Mouse (Mus musculus): ENCODE results near the gene Sec1. TPM values are rescaled to one million over a fixed set of nuclear protein-coding genes. Genes with fewer than 3 reads are reported as not detected.
"Not testable (repeated sequence)": the region's sequence is repeated elsewhere in the genome, so short reads cannot be mapped to it uniquely, and the experiment has no call there.

The Sec1 gene
- polyA plus RNA-seq, 1 experiment from 2014 or later, result 0.06 TPM

- ATAC-seq, result no peak
- H3K4me2 ChIP-seq (ENCODE audit: low read length), result no peak overlapping the region
- no peak overlapping the region for H3K9ac ChIP-seq (ENCODE audit: low read length)
- H3K27me3 ChIP-seq (replicated peaks; ENCODE audit: control insufficient read depth, insufficient read depth, low read length), result no peaks in the 10 kb centered on the region
- DNase-seq (ENCODE audit: low spot score), result no peak
- 67% methylated on average over 14 of the region's 14 CpGs for WGBS
- no peak overlapping the region for H3K4me3 ChIP-seq (ENCODE audit: low read depth, low read length)
- H3K27ac ChIP-seq (ENCODE audit: low read depth, low read length), result no peak overlapping the region
- H3K4me1 ChIP-seq (ENCODE audit: control insufficient read depth, insufficient read depth, low read length), result no peaks in the 10 kb centered on the region
- no peaks in the 10 kb centered on the region for H3K9me3 ChIP-seq (replicated peaks; ENCODE audit: control insufficient read depth, low read length)
- no peaks in the 10 kb centered on the region for H3K36me3 ChIP-seq (ENCODE audit: control insufficient read depth, insufficient read depth, low read length)
These were observed 14.1 kb downstream of the Sec1 start for GRCm38 (mm10) chr7:45679966-45680621.

GRCm38 (mm10) chr7:45678513-45678912, 15.7 kb downstream of the Sec1 start:
- H3K4me3 ChIP-seq (ENCODE audit: low read depth, low read length), result no peak overlapping the region
- H3K36me3 ChIP-seq (ENCODE audit: control insufficient read depth, insufficient read depth, low read length), result no peaks in the 10 kb centered on the region
- H3K9me3 ChIP-seq (replicated peaks; ENCODE audit: control insufficient read depth, low read length), result no peaks in the 10 kb centered on the region
- ATAC-seq (no peak), DNase-seq (ENCODE audit: low spot score) (no peak)
- no peaks in the 10 kb centered on the region for H3K4me1 ChIP-seq (ENCODE audit: control insufficient read depth, insufficient read depth, low read length)
- no peaks in the 10 kb centered on the region for H3K27me3 ChIP-seq (replicated peaks; ENCODE audit: control insufficient read depth, insufficient read depth, low read length)
- no peak overlapping the region for H3K4me2 ChIP-seq (ENCODE audit: low read length)
- WGBS, result 93% methylated on average over 14 of the region's 14 CpGs
- no peak overlapping the region for H3K27ac ChIP-seq (ENCODE audit: low read depth, low read length)
- H3K9ac ChIP-seq (ENCODE audit: low read length), result no peak overlapping the region

GRCm38 (mm10) chr7:45677627-45678295, 16.4 kb downstream of the Sec1 start:
- WGBS, result 77% methylated on average over 7 of the region's 7 CpGs

GRCm38 (mm10) chr7:45668921-45669320, 25.3 kb downstream of the Sec1 start:
- Histone ChIP-seq H3K9me3 (replicated peaks; ENCODE audit: control insufficient read depth, low read length) (no peaks in the 10 kb centered on the region), H3K36me3 (ENCODE audit: control insufficient read depth, insufficient read depth, low read length) (no peaks in the 10 kb centered on the region), H3K27me3 (replicated peaks; ENCODE audit: control insufficient read depth, insufficient read depth, low read length) (no peaks in the 10 kb centered on the region), H3K9ac (ENCODE audit: low read length) (no peak overlapping the region), H3K27ac (ENCODE audit: low read depth, low read length) (no peak overlapping the region), H3K4me1 (ENCODE audit: control insufficient read depth, insufficient read depth, low read length) (no peaks in the 10 kb centered on the region), H3K4me3 (ENCODE audit: low read depth, low read length) (no peak overlapping the region), H3K4me2 (ENCODE audit: low read length) (no peak overlapping the region)
- DNase-seq (ENCODE audit: low spot score) (no peak), ATAC-seq (no peak)
- 96% methylated on average over 9 of the region's 9 CpGs for WGBS

More at GRCm38 (mm10) chr7:45677627-45678295, 16.4 kb downstream of the Sec1 start:
- H3K9me3 ChIP-seq (replicated peaks; ENCODE audit: control insufficient read depth, low read length), result no peaks in the 10 kb centered on the region
- no peaks in the 10 kb centered on the region for H3K27me3 ChIP-seq (replicated peaks; ENCODE audit: control insufficient read depth, insufficient read depth, low read length)
- DNase-seq (ENCODE audit: low spot score) (no peak), ATAC-seq (no peak)
- no peaks in the 10 kb centered on the region for H3K36me3 ChIP-seq (ENCODE audit: control insufficient read depth, insufficient read depth, low read length)
- no peaks in the 10 kb centered on the region for H3K4me1 ChIP-seq (ENCODE audit: control insufficient read depth, insufficient read depth, low read length)
- H3K27ac ChIP-seq (ENCODE audit: low read depth, low read length), result no peak overlapping the region
- no peak overlapping the region for H3K9ac ChIP-seq (ENCODE audit: low read length)
- H3K4me2 ChIP-seq (ENCODE audit: low read length), result no peak overlapping the region
- no peak overlapping the region for H3K4me3 ChIP-seq (ENCODE audit: low read depth, low read length)

- DNase-seq (ENCODE audit: low spot score) (peak; percentile 55), ATAC-seq (no peak)
- H3K4me3 ChIP-seq (ENCODE audit: low read depth, low read length), result no peak overlapping the region
- H3K36me3 ChIP-seq (ENCODE audit: control insufficient read depth, insufficient read depth, low read length), result no peaks in the 10 kb centered on the region
- no peak overlapping the region for H3K4me2 ChIP-seq (ENCODE audit: low read length)
- no peaks in the 10 kb centered on the region for H3K9me3 ChIP-seq (replicated peaks; ENCODE audit: control insufficient read depth, low read length)
- no peaks in the 10 kb centered on the region for H3K4me1 ChIP-seq (ENCODE audit: control insufficient read depth, insufficient read depth, low read length)
- 68% methylated on average over 14 of the region's 14 CpGs for WGBS
- H3K27ac ChIP-seq (ENCODE audit: low read depth, low read length), result no peak overlapping the region
- H3K9ac ChIP-seq (ENCODE audit: low read length), result no peak overlapping the region
- H3K27me3 ChIP-seq (replicated peaks; ENCODE audit: control insufficient read depth, insufficient read depth, low read length), result no peaks in the 10 kb centered on the region
These were observed 26.4 kb downstream of the Sec1 start for GRCm38 (mm10) chr7:45667761-45668160.

- Histone ChIP-seq H3K9ac (ENCODE audit: low read length) (no peak within 1 kb of the TSS), H3K36me3 (ENCODE audit: control insufficient read depth, insufficient read depth, low read length) (no peaks in the 10 kb centered on the region), H3K4me2 (ENCODE audit: low read length) (no peak within 1 kb of the TSS), H3K9me3 (replicated peaks; ENCODE audit: control insufficient read depth, low read length) (no peaks in the 10 kb centered on the region), H3K4me3 (ENCODE audit: low read depth, low read length) (no peak within 1 kb of the TSS), H3K27me3 (replicated peaks; ENCODE audit: control insufficient read depth, insufficient read depth, low read length) (no peaks in the 10 kb centered on the region), H3K4me1 (ENCODE audit: control insufficient read depth, insufficient read depth, low read length) (no peaks in the 10 kb centered on the region), H3K27ac (ENCODE audit: low read depth, low read length) (no peak within 1 kb of the TSS)
- ATAC-seq (no peak), DNase-seq (ENCODE audit: low spot score) (no peak)
- WGBS, result 78% methylated on average over 7 of the region's 7 CpGs
These were observed 28.0 kb downstream of the Sec1 start, which contains the start of gene Fut2 for GRCm38 (mm10) chr7:45666161-45666560. Gene Fut2 (minus strand): TSS chr7:45666394.

- no peak overlapping the region for H3K4me3 ChIP-seq (ENCODE audit: low read depth, low read length)
- no peak for DNase-seq (ENCODE audit: low spot score)
- no peak for ATAC-seq
- no peak overlapping the region for H3K9ac ChIP-seq (ENCODE audit: low read length)
- no peaks in the 10 kb centered on the region for H3K36me3 ChIP-seq (ENCODE audit: control insufficient read depth, insufficient read depth, low read length)
- 69% methylated on average over 13 of the region's 13 CpGs for WGBS
- no peaks in the 10 kb centered on the region for H3K4me1 ChIP-seq (ENCODE audit: control insufficient read depth, insufficient read depth, low read length)
- H3K27me3 ChIP-seq (replicated peaks; ENCODE audit: control insufficient read depth, insufficient read depth, low read length), result no peaks in the 10 kb centered on the region
- H3K27ac ChIP-seq (ENCODE audit: low read depth, low read length), result no peak overlapping the region
- no peaks in the 10 kb centered on the region for H3K9me3 ChIP-seq (replicated peaks; ENCODE audit: control insufficient read depth, low read length)
- H3K4me2 ChIP-seq (ENCODE audit: low read length), result no peak overlapping the region
These were observed 28.7 kb downstream of the Sec1 start for GRCm38 (mm10) chr7:45665303-45666138.

- not testable (repeated sequence) for H3K4me2 ChIP-seq (ENCODE audit: low read length); H3K27me3 ChIP-seq (replicated peaks; ENCODE audit: control insufficient read depth, insufficient read depth, low read length); H3K4me3 ChIP-seq (ENCODE audit: low read depth, low read length); H3K9ac ChIP-seq (ENCODE audit: low read length); H3K9me3 ChIP-seq (replicated peaks; ENCODE audit: control insufficient read depth, low read length); H3K27ac ChIP-seq (ENCODE audit: low read depth, low read length); ATAC-seq; DNase-seq (ENCODE audit: low spot score); H3K4me1 ChIP-seq (ENCODE audit: control insufficient read depth, insufficient read depth, low read length); H3K36me3 ChIP-seq (ENCODE audit: control insufficient read depth, insufficient read depth, low read length)
- WGBS, result 86% methylated on average over 6 of the region's 6 CpGs
These were observed 32.5 kb downstream of the Sec1 start for GRCm38 (mm10) chr7:45661702-45662101.
